Mouse (Mus musculus) c-Kit-positive CD71-positive TER-119-positive erythroid progenitor cells, embryonic 14.5 days (primary cell): ENCODE data around the gene Myo1h.

ENCODE experiments used
- DNase-seq: peaks from one replicate; pipeline ENCODE4 v3.0.0-alpha.2; 2013; ENCODE audit warnings: low spot score

Myo1h gene

GRCm38 (mm10) chr5:114359586-114359985 is 70.6 kb downstream of the Myo1h start:
- no peak for DNase-seq

- DNase-seq, result no peak
Measured at GRCm38 (mm10) chr5:114360968-114361367, 72.0 kb downstream of the Myo1h start.

- no peak for DNase-seq
Measured at GRCm38 (mm10) chr5:114365043-114365752, 76.2 kb downstream of the Myo1h start.

- no peak for DNase-seq
Measured at GRCm38 (mm10) chr5:114368121-114368520, 79.2 kb downstream of the Myo1h start.

GRCm38 (mm10) chr5:114368803-114369496 is 80.0 kb downstream of the Myo1h start:
- DNase-seq, result no peak

- no peak for DNase-seq
Measured at GRCm38 (mm10) chr5:114369921-114370320, 81.0 kb downstream of the Myo1h start.

GRCm38 (mm10) chr5:114370371-114370776 is 81.4 kb downstream of the Myo1h start:
- DNase-seq, result no peak

GRCm38 (mm10) chr5:114371331-114371730 is 82.4 kb downstream of the Myo1h start:
- peak; percentile 50 for DNase-seq

GRCm38 (mm10) chr5:114371731-114372473 is 82.9 kb downstream of the Myo1h start:
- DNase-seq, result peak; percentile 36

- no peak for DNase-seq
Measured at GRCm38 (mm10) chr5:114372565-114372964, 83.6 kb downstream of the Myo1h start.

GRCm38 (mm10) chr5:114373174-114373573 is 84.2 kb downstream of the Myo1h start:
- no peak for DNase-seq

- no peak for DNase-seq
Measured at GRCm38 (mm10) chr5:114373581-114373980, 84.6 kb downstream of the Myo1h start.

- peak; percentile 35 for DNase-seq
Measured at GRCm38 (mm10) chr5:114374409-114375213, 85.6 kb downstream of the Myo1h start.

- DNase-seq, result peak; percentile 44
Measured at GRCm38 (mm10) chr5:114378177-114378920, 89.4 kb downstream of the Myo1h start.

- DNase-seq, result no peak
Measured at GRCm38 (mm10) chr5:114378936-114379335, 90.0 kb downstream of the Myo1h start.

GRCm38 (mm10) chr5:114379763-114380162 is 90.8 kb downstream of the Myo1h start:
- peak; percentile 30 for DNase-seq

GRCm38 (mm10) chr5:114380209-114381012 is 91.4 kb downstream of the Myo1h start, which contains the start of the genes Kctd10 and Ube3b:
TSS of gene Kctd10 (minus strand) at chr5:114380508.
TSS of gene Ube3b (plus strand) at chr5:114380607.
- peak; percentile 90 for DNase-seq

- DNase-seq, result peak; percentile 38
Measured at GRCm38 (mm10) chr5:114381013-114381351, 92.0 kb downstream of the Myo1h start.

- DNase-seq, result peak; percentile 53
Measured at GRCm38 (mm10) chr5:114383184-114383904, 94.4 kb downstream of the Myo1h start.

- DNase-seq, result no peak
Measured at GRCm38 (mm10) chr5:114384448-114384847, 95.5 kb downstream of the Myo1h start.
